Mouse (Mus musculus): Measurements from ENCODE around the gene Ccdc6. TPM values are rescaled to one million over a fixed set of nuclear protein-coding genes. Genes with fewer than 3 reads are reported as not detected.

The Ccdc6 gene
- total RNA-seq, 2 experiments from 2014 or later, result 69.5 to 75.2 TPM

DNA sequence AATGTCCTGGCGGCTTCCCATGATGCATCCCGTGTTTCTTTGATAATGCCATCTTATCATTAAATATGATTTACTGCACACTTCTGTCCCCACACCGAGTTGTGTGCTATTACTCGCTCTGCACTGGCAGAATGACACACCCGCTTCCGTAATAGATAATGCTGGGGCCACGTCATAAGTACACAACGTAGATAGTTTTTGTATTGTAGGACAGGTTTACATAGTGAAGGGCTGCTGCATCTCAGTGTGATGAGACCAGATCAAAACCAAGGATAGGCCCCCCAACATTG lies 24.4 kb downstream of the Ccdc6 start:
- intact Hi-C loops (cut with DNase I; ENCODE audit: low total_unique reads), result no loop called here
- no peak for DNase-seq

DNA sequence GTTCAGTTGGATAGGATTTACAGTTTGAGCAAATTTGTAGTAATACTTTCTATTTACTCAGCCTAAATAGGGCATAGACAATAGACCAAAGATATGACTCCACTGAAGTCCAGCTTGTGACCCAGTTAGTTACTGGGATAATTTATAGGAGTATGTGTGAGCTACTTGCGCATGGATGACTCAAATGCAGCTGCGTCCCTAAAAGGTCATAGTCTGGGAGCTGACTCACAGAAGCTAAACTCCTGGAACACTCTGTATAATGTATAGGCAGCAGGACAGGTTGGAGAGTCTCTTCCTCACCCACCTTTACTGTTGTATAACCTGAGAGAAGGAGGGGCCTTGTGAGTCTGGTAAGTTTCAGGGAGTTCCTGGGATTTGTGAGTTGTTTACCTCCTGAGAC lies 26.5 kb downstream of the Ccdc6 start:
- intact Hi-C loops (cut with DNase I; ENCODE audit: low total_unique reads), result no loop called here
- DNase-seq, result no peak

DNA sequence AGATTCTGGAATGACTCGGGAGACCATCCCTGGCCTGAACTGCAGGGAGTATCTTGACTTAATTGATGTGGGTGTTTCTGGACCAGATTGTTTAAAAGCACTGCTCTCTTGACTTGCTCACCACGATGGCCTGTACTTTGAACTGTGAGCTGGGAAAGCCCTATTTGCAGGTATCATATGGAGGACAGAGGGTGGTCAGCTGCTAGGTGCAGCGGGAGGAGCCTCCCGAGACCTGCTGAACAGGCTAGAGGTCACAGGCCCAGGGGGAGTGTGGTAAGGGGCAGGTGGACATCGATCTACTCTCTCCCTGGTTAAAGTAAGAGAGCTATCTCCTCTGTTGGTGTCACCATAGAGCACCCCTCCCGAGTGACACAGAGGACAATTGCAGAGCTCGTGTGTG lies 28.6 kb downstream of the Ccdc6 start:
- no peak for DNase-seq
- intact Hi-C loops (cut with DNase I; ENCODE audit: low total_unique reads), result no loop called here

DNA sequence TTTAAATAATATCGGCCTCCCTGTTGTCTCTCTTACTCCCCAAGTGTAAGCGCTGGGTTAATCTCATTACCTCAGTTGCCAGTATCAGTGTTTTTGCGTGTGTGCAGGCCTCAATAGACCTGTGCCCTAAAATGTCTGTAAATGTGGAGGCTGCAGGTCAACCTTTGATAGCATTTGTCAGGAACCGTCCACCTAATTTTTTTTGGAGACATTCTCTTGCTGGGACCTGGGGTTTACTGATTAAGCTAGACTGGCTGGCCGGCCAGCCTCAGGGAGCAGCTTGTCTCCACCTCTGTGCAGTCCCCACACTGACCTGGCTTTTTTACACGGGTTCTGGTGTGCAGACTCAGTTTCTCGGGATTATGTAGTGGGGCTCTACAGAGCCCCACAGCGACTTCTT lies 30.4 kb downstream of the Ccdc6 start:
- intact Hi-C loops (cut with DNase I; ENCODE audit: low total_unique reads), result no loop called here
- DNase-seq, result no peak

DNA sequence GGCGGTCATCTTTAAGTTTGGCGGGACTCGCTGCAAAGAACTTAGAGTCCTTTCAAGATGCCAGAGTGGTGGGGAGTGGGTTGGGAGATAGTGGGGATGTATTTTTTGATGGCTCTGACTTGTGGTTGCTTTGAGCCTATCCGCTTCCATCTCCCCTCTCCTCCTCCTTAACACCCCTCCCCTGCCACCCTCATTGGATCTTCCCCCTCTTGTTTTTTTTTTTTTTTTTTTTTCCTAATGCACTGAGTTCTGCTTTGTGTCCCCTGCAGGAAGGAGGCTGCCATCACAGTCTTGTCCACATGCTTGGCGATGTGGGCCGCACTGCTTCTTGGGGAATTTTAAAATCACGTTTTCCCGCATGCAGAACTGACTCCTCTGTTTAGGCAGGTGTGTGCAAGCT lies 31.5 kb downstream of the Ccdc6 start:
- intact Hi-C loops (cut with DNase I; ENCODE audit: low total_unique reads), result no loop called here

DNA sequence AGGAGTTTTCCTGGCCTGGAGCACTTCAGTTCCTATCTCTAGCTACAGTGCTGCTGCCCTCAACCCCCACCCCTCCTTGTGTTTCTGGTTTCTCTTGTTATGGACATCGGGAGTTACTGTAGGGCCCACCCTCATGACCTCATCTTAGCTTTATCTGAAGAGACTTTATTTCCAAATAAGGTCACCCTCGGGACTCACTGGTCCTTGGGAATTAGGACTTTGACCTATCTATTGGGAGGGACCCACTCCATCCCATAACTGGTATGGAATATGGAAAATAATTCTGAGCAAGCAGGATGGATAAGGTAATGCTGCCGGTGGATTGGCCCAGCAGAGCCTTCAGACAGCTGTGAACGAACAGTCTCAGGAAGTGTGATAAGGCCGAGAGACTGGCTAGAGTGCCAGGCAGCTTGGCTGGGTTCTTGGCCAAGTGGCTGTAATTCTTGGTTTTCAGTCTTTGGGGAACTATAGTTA lies 35.2 kb downstream of the Ccdc6 start:
- intact Hi-C loops (cut with DNase I; ENCODE audit: low total_unique reads), result no loop called here
- no peak for DNase-seq

More for the DNA sequence above, 31.5 kb downstream of the Ccdc6 start:
- DNase-seq, result no peak

DNA sequence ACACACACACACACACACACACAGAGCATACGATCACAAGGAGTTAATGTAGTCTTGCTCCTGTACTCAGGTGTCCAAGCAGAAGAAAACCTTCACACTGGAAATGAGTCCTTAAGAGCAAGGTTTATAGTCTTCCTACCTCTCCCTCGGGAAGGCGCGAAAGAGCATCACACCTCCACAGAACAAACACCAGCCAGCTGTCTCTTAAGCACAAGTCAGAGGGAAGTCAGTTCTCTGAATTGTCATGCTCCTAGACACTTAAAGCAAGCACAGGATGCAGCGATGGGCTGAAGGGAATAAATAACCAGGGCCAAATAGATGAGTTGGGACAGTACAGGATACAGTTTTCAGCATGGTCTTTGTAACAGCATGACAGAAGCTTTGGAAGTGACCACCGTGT lies 35.8 kb downstream of the Ccdc6 start:
- no peak for DNase-seq
- intact Hi-C loops (cut with DNase I; ENCODE audit: low total_unique reads), result no loop called here

DNA sequence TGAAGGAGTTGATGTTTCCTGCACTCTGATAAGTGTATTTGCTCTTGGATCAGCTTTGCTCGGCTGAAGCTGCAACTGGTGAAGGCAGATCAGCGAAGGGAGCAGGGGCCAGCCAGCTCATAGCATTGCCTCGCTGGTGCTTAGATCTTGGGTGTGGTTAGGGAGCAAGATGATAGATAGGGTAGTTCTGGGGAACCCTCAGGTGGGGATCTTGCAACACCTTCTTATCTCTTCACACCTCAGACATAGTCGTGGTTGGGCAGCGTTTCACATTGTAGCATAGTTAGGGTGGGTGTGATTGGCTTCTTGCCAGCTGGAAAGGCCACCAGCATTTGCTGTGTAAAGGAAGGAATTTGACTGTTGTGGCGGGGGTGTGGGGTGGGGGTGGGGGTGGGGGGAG lies 36.3 kb downstream of the Ccdc6 start:
- DNase-seq, result no peak
- intact Hi-C loops (cut with DNase I; ENCODE audit: low total_unique reads), result no loop called here

DNA sequence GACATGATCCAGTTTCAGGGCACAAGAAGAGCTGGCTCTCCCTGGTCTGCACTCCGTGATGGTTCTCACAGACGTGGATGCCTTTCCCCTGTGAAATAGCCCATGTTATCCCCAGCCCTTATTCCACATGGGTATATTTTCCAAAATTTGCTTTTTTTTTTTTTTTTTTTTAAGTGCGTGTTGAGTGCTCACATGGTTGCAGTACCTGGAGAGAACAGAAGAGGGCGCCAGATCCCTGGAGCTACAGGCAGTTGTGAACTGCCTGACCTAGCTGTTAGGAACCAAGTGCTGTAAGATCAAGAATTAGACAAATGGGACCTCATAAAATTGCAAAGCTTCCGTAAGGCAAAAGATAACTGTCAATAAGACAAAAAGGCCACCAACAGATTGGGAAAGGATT lies 38.8 kb downstream of the Ccdc6 start:
- intact Hi-C loops (cut with DNase I; ENCODE audit: low total_unique reads), result no loop called here
- no peak for DNase-seq

DNA sequence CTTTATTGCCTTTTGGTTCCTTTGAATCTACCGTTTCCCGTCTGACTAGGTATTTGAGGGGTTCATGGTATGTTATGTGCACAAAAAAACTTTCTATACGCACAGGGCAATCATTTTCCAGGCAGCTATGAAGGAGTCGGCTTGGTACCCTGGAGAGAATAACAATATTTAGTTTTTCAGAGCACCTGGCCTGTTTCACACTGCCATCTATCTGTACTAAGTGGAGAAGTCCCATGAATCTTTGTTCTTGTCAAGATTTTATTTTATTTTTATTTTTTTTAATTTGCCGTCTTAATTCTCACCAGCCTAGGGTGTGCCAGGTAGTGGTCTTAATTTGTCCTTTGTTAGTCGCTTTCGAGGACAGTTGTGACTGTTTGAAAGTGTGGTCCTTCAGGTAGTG lies 40.7 kb downstream of the Ccdc6 start:
- intact Hi-C loops (cut with DNase I; ENCODE audit: low total_unique reads), result no loop called here
- DNase-seq, result no peak

DNA sequence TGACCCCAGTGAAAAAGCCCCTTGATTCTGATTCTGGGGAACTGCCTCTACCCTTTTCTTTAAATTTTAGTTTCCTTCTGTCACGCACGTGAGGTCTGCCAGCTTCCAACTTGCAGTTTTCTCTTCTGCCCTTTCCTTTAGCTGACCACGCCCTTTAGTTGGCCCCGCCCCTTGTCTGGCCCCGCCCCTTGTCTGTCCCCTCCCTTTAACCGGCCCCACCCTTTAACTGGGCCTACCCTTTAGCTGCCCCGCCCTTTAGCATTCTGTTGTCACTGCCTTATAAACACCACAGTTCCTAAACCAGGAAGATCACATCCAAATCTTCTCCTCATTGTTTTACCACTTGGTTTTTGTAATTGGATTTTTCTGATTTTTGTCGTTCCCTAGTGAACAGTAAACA lies 41.2 kb downstream of the Ccdc6 start:
- DNase-seq, result no peak
- intact Hi-C loops (cut with DNase I; ENCODE audit: low total_unique reads), result no loop called here

DNA sequence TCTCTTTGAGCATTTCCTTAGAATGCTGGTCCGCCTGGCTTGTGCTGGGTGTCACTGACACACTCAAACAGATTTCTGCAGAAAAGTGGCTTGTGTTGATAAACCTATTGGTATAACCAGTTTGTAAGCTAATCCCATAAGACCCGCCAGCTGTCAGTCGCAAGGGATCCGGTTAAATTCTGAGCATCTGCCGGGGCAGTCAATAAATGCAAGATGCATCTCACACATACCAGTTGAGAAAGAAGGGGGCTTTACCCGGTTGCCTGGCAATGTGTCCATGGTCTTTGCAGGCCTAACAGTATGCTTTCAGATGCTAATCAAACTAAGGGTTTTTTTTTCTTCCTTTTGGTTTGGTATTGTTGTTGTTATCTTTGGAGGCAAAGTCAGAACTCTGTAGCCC lies 42.4 kb downstream of the Ccdc6 start:
- intact Hi-C loops (cut with DNase I; ENCODE audit: low total_unique reads), result no loop called here
- DNase-seq, result no peak

DNA sequence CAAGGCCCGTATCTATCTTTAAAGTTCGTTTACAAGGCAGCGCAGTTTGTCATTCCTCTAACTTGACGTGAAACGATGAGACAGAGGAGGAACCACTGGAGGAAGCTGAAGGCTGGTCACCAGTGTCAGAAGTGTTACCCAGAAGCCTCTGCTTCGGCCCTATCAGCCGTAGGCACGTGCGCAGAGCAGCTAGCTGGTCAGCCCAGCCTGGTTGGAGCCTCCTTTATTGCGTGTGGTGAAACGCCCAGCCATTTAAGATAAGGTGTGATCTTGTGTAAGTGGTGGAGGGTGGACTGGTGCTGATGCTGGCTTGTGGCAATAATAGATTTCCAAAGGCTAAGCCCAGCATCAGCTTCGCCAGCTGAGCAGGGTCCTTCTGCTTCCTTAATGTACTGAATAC lies 43.5 kb downstream of the Ccdc6 start:
- intact Hi-C loops (cut with DNase I; ENCODE audit: low total_unique reads), result no loop called here
- DNase-seq, result no peak

DNA sequence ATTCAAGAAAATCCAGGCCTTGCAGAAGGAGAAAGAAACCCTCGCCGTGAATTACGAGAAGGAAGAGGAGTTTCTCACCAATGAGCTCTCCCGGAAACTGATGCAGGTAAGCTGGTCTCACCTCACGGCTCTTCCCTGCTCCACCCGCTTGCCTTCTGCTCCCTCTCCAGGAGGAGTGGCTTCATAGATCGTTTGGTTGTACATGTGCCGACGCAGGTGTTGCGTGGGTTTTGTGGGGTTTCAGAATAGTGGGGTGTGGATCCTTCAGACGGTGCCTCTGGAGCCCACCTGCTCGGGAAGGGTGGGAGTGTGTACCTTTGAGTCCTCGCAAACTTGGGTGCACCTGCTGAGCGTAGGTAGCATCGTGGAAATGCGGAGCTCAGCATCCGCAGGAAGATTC lies 45.7 kb downstream of the Ccdc6 start:
- DNase-seq, result no peak
- intact Hi-C loops (cut with DNase I; ENCODE audit: low total_unique reads), result no loop called here

DNA sequence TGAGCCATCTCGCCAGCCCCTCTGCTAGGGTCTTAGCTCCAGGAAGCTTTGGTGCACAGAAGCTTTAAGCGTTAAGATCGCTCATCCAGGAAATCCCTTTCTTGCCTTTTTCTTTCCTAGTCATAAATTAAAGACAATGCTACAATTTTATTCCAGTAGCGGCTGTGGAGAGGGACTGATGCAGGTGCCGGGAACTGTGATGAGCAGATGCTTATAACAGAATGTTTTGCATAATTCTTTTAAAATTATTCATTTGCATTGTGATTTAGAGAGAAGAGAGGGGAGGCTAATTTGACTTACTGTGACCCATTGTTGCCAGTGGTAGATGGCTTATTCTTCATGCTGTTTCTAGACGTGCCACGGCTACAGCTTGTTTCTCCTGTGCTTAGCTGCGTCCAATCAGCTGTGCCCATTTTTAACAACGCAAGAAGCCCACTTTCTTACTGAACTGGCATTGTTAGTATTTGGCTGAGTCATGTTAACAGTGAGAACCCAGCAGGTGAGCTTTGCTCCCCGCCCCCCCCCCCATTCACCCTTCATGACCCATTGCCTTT lies 47.2 kb downstream of the Ccdc6 start:
- intact Hi-C loops (cut with DNase I; ENCODE audit: low total_unique reads), result no loop called here
- no peak for DNase-seq

DNA sequence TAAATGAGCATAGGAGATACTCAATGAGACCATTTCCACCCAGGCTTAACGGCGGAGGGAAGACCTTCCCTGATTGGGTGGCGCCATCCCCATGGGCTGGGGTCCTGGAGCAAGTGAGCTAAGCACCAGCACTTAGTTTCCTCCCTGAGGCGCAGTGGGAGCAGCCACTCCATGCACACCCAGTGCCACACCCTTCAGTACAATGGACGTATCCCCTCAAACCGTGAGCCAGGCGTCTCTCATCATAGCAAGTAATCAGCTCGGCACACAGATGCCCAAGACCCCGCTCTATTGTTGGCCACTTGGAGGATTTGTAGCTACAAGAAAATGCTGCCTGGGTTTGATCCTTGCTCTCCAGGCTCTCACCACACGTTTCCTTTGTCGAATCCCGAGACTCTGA lies 49.0 kb downstream of the Ccdc6 start:
- intact Hi-C loops (cut with DNase I; ENCODE audit: low total_unique reads), result no loop called here

DNA sequence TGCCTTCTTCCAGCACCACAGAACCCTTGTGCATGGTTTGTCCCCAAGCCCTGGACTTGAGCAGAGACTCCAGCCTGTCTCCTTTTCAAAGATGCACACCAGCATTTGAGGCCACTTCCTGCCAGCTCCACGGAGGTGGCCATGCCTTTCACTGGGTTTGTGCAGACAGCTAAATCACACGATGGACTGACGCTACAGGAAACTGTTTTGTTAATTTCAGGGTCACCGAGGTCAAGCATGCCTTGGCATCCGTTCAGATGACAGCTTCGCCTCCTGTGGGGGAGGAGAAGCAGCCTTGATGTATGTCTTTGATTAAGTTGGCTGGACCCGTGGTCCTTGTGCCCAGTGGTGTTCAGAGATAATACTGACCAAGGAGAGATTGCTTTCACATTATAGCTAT lies 52.2 kb downstream of the Ccdc6 start:
- DNase-seq, result no peak
- intact Hi-C loops (cut with DNase I; ENCODE audit: low total_unique reads), result no loop called here

More for the DNA sequence above, 49.0 kb downstream of the Ccdc6 start:
- DNase-seq, result no peak

DNA sequence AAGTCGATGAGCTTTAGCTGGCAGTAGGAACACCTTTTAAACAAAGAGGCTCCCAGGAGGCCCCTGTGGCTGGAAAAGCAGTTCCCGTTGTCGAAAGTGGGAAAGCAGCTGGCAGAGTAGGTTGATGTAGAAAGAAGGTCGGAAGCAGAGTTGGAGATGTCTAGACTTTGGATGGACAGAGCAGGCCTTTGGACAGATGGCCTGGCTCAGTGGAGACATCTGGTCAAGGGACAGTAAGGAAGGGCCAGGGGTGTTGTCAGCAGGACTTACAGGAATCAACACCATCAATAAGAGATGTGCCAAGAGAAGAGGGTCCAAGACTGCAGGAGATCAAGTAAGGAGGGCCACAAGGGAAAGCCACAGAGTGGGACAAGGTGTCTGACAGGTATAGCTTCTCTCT lies 53.4 kb downstream of the Ccdc6 start:
- DNase-seq, result no peak
- intact Hi-C loops (cut with DNase I; ENCODE audit: low total_unique reads), result loop anchor here (5.0 kb wide), 1 partner anchor 38 kb away; no protein-coding TSS in a partner anchor

DNA sequence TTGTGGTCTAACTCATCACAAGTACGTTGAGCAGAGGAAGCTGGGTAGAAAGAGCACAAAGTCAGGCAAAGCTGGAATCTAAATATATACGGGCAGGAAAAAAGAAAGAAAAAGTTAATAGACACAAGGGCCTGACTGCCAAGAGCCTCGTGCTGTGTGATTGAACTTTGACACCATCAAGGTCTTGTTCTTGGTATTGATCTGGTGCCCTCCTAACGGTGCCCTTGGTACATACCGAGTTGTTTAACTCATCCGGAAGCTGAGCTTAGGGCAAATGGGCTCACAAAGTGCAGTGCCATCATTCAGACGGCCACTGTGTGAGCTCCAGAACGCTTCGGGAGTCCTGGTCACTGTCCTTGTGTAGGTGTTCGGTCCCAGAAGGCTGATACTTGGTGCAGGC lies 54.2 kb downstream of the Ccdc6 start:
- no peak for DNase-seq
- intact Hi-C loops (cut with DNase I; ENCODE audit: low total_unique reads), result loop anchor here (5.0 kb wide), 1 partner anchor 39 kb away; no protein-coding TSS in a partner anchor

DNA sequence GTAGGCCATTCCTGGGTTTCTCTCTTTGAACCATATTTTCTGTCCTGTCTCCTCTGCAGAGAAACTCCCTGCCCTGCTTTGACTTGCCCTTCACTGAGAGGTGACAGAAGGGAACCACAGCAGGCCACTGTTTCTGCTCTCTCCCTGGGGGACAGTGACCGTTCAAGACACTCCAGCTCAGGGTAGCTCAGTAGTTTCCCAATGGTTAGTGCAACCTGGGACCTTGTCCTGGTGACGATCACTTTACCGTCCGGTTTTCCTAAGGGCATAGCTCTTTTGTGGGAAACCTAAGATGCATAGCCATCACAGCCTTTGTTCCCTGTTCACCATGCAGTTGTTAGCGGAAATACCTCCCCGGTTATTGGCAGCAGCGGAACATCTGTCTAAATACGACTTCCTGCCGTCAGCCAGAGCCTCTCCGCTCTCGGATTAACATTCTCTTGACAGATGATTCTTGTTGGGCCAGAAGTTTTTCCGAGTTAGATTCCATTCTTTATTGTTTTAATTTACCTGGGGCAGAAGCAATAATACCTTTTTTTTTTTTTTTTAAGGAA lies 55.3 kb downstream of the Ccdc6 start:
- no peak for DNase-seq
- intact Hi-C loops (cut with DNase I; ENCODE audit: low total_unique reads), result loop anchor here (5.0 kb wide), 1 partner anchor 40 kb away; no protein-coding TSS in a partner anchor

DNA sequence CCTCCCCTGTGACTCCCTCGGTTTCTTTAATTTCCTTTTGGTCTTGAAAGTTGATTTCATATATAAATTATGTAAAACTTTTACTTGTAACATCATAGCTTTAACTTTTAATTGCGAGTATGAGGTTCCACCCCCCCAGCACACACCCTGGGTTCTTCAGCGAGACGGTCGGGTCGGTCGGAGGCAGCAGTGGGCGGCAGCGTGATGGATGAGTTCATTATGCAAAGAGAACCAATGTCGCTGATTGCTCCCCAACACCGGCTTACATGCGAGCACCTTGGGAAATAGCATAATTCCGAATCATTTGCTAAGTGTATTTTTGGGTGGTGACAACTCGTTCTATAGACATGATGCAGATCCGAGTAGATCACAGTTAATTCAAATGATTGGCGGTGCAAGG lies 56.9 kb downstream of the Ccdc6 start:
- intact Hi-C loops (cut with DNase I; ENCODE audit: low total_unique reads), result loop anchor here (5.0 kb wide), 1 partner anchor 42 kb away; no protein-coding TSS in a partner anchor

More for the DNA sequence above, 56.9 kb downstream of the Ccdc6 start:
- no peak for DNase-seq
